Mouse (Mus musculus): ENCODE measurements around the gene Fbxo42. TPM values are rescaled to one million over a fixed set of nuclear protein-coding genes. Genes with fewer than 3 reads are reported as not detected.

Fbxo42 gene
- polyA plus RNA-seq, 1 experiment from 2014 or later: 17.9 TPM

GRCm38 (mm10) chr4:141200906-141201305 is 53.2 kb downstream of the Fbxo42 start:
- no peak for ATAC-seq
- H3K27me3 ChIP-seq (replicated peaks; ENCODE audit: control insufficient read depth, insufficient read depth, low read length): no peaks in the 10 kb centered on the region
- no peak overlapping the region for H3K4me3 ChIP-seq (ENCODE audit: low read length)
- H3K4me1 ChIP-seq (ENCODE audit: control insufficient read depth, insufficient read depth, low read length): 0 out of 2 replicates have a peak, but pooled peaks cover 2% of the 10 kb centered on the region
- WGBS: 72% methylated on average over 11 of the region's 11 CpGs
- no peak overlapping the region for H3K9ac ChIP-seq (ENCODE audit: low read depth, low read length)
- H3K9me3 ChIP-seq (ENCODE audit: control insufficient read depth, low read length): no peaks in the 10 kb centered on the region
- H3K4me2 ChIP-seq (ENCODE audit: low read depth, low read length): no peak overlapping the region
- H3K36me3 ChIP-seq (ENCODE audit: control insufficient read depth, insufficient read depth, low read length): peaks cover 22% of the 10 kb centered on the region
- H3K27ac ChIP-seq (ENCODE audit: low read length): no peak overlapping the region

DNA sequence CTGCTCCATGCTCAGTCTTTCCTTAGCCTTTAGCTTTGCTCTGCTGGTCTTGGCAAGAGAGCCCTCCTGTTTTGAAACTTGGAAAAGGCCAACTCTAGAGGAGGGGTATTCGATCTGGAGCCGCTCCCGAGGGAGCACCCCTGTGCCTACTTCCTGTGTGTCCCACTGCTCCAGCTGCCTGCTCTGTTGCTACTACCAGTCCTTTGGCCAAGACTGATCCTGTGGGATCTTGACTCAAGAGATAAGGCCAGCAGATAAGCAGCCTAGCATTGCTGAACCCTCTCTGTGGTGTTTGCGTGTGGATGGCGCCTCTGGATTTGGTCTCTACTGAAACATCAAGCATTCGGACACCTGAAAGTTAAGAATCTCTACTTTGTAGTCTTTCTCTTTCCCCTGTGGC is 54.5 kb downstream of the Fbxo42 start:
- Histone ChIP-seq H3K27ac (ENCODE audit: low read length) (no peak overlapping the region), H3K36me3 (ENCODE audit: control insufficient read depth, insufficient read depth, low read length) (peaks cover 19% of the 10 kb centered on the region), H3K9me3 (ENCODE audit: control insufficient read depth, low read length) (no peaks in the 10 kb centered on the region), H3K4me3 (ENCODE audit: low read length) (no peak overlapping the region), H3K9ac (ENCODE audit: low read depth, low read length) (no peak overlapping the region), H3K4me1 (ENCODE audit: control insufficient read depth, insufficient read depth, low read length) (0 out of 2 replicates have a peak, but pooled peaks cover 2% of the 10 kb centered on the region), H3K4me2 (ENCODE audit: low read depth, low read length) (no peak overlapping the region), H3K27me3 (replicated peaks; ENCODE audit: control insufficient read depth, insufficient read depth, low read length) (no peaks in the 10 kb centered on the region)
- ATAC-seq: no peak
- WGBS: 86% methylated on average over 6 of the region's 6 CpGs

- Histone ChIP-seq H3K4me2 (ENCODE audit: low read depth, low read length) (no peak overlapping the region), H3K9me3 (ENCODE audit: control insufficient read depth, low read length) (no peaks in the 10 kb centered on the region), H3K27ac (ENCODE audit: low read length) (no peak overlapping the region), H3K27me3 (replicated peaks; ENCODE audit: control insufficient read depth, insufficient read depth, low read length) (no peaks in the 10 kb centered on the region), H3K4me1 (ENCODE audit: control insufficient read depth, insufficient read depth, low read length) (0 out of 2 replicates have a peak, but pooled peaks cover 2% of the 10 kb centered on the region), H3K9ac (ENCODE audit: low read depth, low read length) (no peak overlapping the region), H3K4me3 (ENCODE audit: low read length) (no peak overlapping the region), H3K36me3 (ENCODE audit: control insufficient read depth, insufficient read depth, low read length) (peaks cover 7% of the 10 kb centered on the region)
- WGBS: 70% methylated on average over 4 of the region's 4 CpGs
- ATAC-seq: 0 out of 2 replicates have a peak, but pooled peaks have one; percentile 24
Measured at GRCm38 (mm10) chr4:141204580-141205061, 56.9 kb downstream of the Fbxo42 start.

DNA sequence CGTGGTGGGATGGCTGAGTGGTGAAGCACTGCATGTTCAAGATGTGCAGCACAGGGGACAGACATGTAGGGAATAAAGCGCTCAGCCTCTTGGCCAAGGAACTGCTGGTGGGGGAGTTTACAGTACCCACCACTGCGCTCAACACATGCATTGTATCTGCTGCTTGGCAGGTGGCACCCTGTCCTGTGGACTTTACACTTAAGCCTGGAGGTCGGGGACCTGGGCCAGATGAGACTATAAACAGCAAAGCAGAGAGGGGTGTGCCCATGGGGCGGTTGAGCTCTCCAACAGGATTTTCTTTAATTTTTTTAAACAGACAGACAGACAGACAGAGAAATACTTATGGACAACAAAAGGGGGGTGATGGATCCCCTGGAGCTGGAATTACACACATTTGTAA is 59.4 kb downstream of the Fbxo42 start:
- 87% methylated on average over 5 of the region's 5 CpGs for WGBS
- Histone ChIP-seq H3K4me3 (ENCODE audit: low read length) (no peak overlapping the region), H3K4me1 (ENCODE audit: control insufficient read depth, insufficient read depth, low read length) (no peaks in the 10 kb centered on the region), H3K4me2 (ENCODE audit: low read depth, low read length) (no peak overlapping the region), H3K9ac (ENCODE audit: low read depth, low read length) (no peak overlapping the region), H3K27ac (ENCODE audit: low read length) (no peak overlapping the region), H3K27me3 (replicated peaks; ENCODE audit: control insufficient read depth, insufficient read depth, low read length) (no peaks in the 10 kb centered on the region), H3K36me3 (ENCODE audit: control insufficient read depth, insufficient read depth, low read length) (no peaks in the 10 kb centered on the region), H3K9me3 (ENCODE audit: control insufficient read depth, low read length) (no peaks in the 10 kb centered on the region)
- no peak; the same call in 1 of the 2 replicates for ATAC-seq

GRCm38 (mm10) chr4:141210524-141211219 is 63.0 kb downstream of the Fbxo42 start:
- 68% methylated on average over 14 of the region's 14 CpGs for WGBS
- H3K4me1 ChIP-seq (ENCODE audit: control insufficient read depth, insufficient read depth, low read length): peaks cover 12% of the 10 kb centered on the region
- H3K9me3 ChIP-seq (ENCODE audit: control insufficient read depth, low read length): no peaks in the 10 kb centered on the region
- peak overlapping the region; percentile 65 for H3K27ac ChIP-seq (ENCODE audit: low read length)
- ATAC-seq: peak; percentile 49
- peak overlapping the region; percentile 55; the same call in 1 of the 2 replicates for H3K9ac ChIP-seq (ENCODE audit: low read depth, low read length)
- H3K4me3 ChIP-seq (ENCODE audit: low read length): peak overlapping the region; percentile 39
- H3K36me3 ChIP-seq (ENCODE audit: control insufficient read depth, insufficient read depth, low read length): no peaks in the 10 kb centered on the region
- no peaks in the 10 kb centered on the region for H3K27me3 ChIP-seq (replicated peaks; ENCODE audit: control insufficient read depth, insufficient read depth, low read length)
- H3K4me2 ChIP-seq (ENCODE audit: low read depth, low read length): peak overlapping the region; percentile 55

GRCm38 (mm10) chr4:141211646-141212045 is 63.9 kb downstream of the Fbxo42 start:
- no peaks in the 10 kb centered on the region for H3K9me3 ChIP-seq (ENCODE audit: control insufficient read depth, low read length)
- no peak overlapping the region for H3K27ac ChIP-seq (ENCODE audit: low read length)
- peaks cover 12% of the 10 kb centered on the region for H3K4me1 ChIP-seq (ENCODE audit: control insufficient read depth, insufficient read depth, low read length)
- no peak overlapping the region for H3K4me3 ChIP-seq (ENCODE audit: low read length)
- no peak overlapping the region for H3K4me2 ChIP-seq (ENCODE audit: low read depth, low read length)
- WGBS: 92% methylated on average over 4 of the region's 4 CpGs
- no peak overlapping the region for H3K9ac ChIP-seq (ENCODE audit: low read depth, low read length)
- no peak for ATAC-seq
- H3K27me3 ChIP-seq (replicated peaks; ENCODE audit: control insufficient read depth, insufficient read depth, low read length): no peaks in the 10 kb centered on the region
- H3K36me3 ChIP-seq (ENCODE audit: control insufficient read depth, insufficient read depth, low read length): no peaks in the 10 kb centered on the region

- no peaks in the 10 kb centered on the region for H3K27me3 ChIP-seq (replicated peaks; ENCODE audit: control insufficient read depth, insufficient read depth, low read length)
- peak overlapping the region; percentile 65; the same call in 1 of the 2 replicates for H3K4me2 ChIP-seq (ENCODE audit: low read depth, low read length)
- 78% methylated on average over 9 of the region's 9 CpGs for WGBS
- no peak for ATAC-seq
- H3K9ac ChIP-seq (ENCODE audit: low read depth, low read length): no peak overlapping the region
- no peak overlapping the region for H3K4me3 ChIP-seq (ENCODE audit: low read length)
- peaks cover 12% of the 10 kb centered on the region for H3K4me1 ChIP-seq (ENCODE audit: control insufficient read depth, insufficient read depth, low read length)
- no peaks in the 10 kb centered on the region for H3K9me3 ChIP-seq (ENCODE audit: control insufficient read depth, low read length)
- H3K36me3 ChIP-seq (ENCODE audit: control insufficient read depth, insufficient read depth, low read length): no peaks in the 10 kb centered on the region
- H3K27ac ChIP-seq (ENCODE audit: low read length): no peak overlapping the region
Measured at GRCm38 (mm10) chr4:141212892-141213291, 65.2 kb downstream of the Fbxo42 start.

DNA sequence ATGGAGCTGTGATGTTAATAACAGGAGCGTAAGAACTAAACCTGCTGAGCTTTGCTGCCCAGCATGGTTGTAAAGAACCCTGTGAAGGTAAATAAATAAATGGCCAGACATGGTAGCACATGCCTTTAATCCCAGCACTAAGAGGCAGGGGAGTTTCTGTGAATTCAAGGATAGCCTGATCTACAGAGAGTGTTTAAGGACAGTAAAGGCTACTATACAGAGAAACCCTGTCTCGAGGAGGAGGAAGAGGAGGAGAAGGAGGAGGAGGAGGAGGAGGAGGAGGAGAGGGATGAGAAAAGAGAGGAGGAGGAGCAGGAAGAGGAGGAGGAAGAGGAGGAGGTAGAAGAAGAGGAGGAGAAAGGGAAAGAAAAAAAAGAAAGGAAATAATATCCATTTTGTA is 65.6 kb downstream of the Fbxo42 start:
- WGBS: 34% methylated on average over 2 of the region's 2 CpGs
- Histone ChIP-seq H3K9me3 (ENCODE audit: control insufficient read depth, low read length) (no peaks in the 10 kb centered on the region), H3K4me1 (ENCODE audit: control insufficient read depth, insufficient read depth, low read length) (peaks cover 12% of the 10 kb centered on the region), H3K27ac (ENCODE audit: low read length) (no peak overlapping the region), H3K4me3 (ENCODE audit: low read length) (peak overlapping the region; percentile 55), H3K4me2 (ENCODE audit: low read depth, low read length) (peak overlapping the region; percentile 65), H3K9ac (ENCODE audit: low read depth, low read length) (no peak overlapping the region), H3K36me3 (ENCODE audit: control insufficient read depth, insufficient read depth, low read length) (no peaks in the 10 kb centered on the region), H3K27me3 (replicated peaks; ENCODE audit: control insufficient read depth, insufficient read depth, low read length) (no peaks in the 10 kb centered on the region)
- ATAC-seq: 0 out of 2 replicates have a peak, but pooled peaks have one; percentile 26

GRCm38 (mm10) chr4:141213770-141214336 is 66.1 kb downstream of the Fbxo42 start, which contains the start of gene Rsg1:
Gene Rsg1, plus strand, starts transcription at chr4:141213956.
- no peak within 1 kb of the TSS for H3K27ac ChIP-seq (ENCODE audit: low read length)

More at GRCm38 (mm10) chr4:141213770-141214336, 66.1 kb downstream of the Fbxo42 start, which contains the start of gene Rsg1:
- H3K4me3 ChIP-seq (ENCODE audit: low read length): peak within 1 kb of the TSS; percentile 55
- no peaks in the 10 kb centered on the region for H3K27me3 ChIP-seq (replicated peaks; ENCODE audit: control insufficient read depth, insufficient read depth, low read length)
- ATAC-seq: peak; percentile 78
- peak within 1 kb of the TSS; percentile 65 for H3K4me2 ChIP-seq (ENCODE audit: low read depth, low read length)
- under 1% methylated on average over 24 of the region's 24 CpGs for WGBS
- peaks cover 12% of the 10 kb centered on the region for H3K4me1 ChIP-seq (ENCODE audit: control insufficient read depth, insufficient read depth, low read length)
- no peaks in the 10 kb centered on the region for H3K36me3 ChIP-seq (ENCODE audit: control insufficient read depth, insufficient read depth, low read length)
- peak within 1 kb of the TSS; percentile 50 for H3K9ac ChIP-seq (ENCODE audit: low read depth, low read length)
- no peaks in the 10 kb centered on the region for H3K9me3 ChIP-seq (ENCODE audit: control insufficient read depth, low read length)
